Mouse (Mus musculus) cerebellum, adult 2 months (tissue): Measurements from ENCODE around the gene Slc39a13. TPM values are rescaled to one million over a fixed set of nuclear protein-coding genes. Genes with fewer than 3 reads are reported as not detected.
A peak's percentile ranks its signal among the peaks of the same experiment; 100 is the strongest.

Experiments used
- DNase-seq, 2 experiments: peaks; one replicate each; pipeline ENCODE4 v3.0.0; 2021
- H3K27ac ChIP-seq: fragments of 200-500 bp; 2 replicates; pipeline ENCODE4 v1.5.1; 2012; ENCODE audit warnings: low read length, control low read depth, inconsistent platforms; ENCODE audit not compliant: insufficient read depth
- H3K27me3 ChIP-seq: fragments of 200-500 bp; 2 replicates; pipeline ENCODE4 v1.6.1; 2012; ENCODE audit warnings: inconsistent platforms, mild to moderate bottlenecking, low read length, moderate library complexity; ENCODE audit not compliant: control insufficient read depth, insufficient read depth
- H3K4me1 ChIP-seq: fragments of 200-500 bp; 2 replicates; pipeline ENCODE4 v1.6.1; 2011; ENCODE audit warnings: low read length; ENCODE audit not compliant: control insufficient read depth, insufficient read depth
- H3K4me3 ChIP-seq: fragments of 200-500 bp; replicated peaks from 2 replicates; pipeline ENCODE3; 2011; ENCODE audit warnings: mild to moderate bottlenecking, low read depth, low read length, control low read depth; ENCODE audit not compliant: insufficient read depth
- CTCF ChIP-seq: fragments of 200-500 bp; IDR thresholded peaks from 2 replicates; pipeline ENCODE4 v1.5.1; 2011; ENCODE audit warnings: low read depth, mild to moderate bottlenecking, control low read depth, low read length, moderate library complexity, borderline replicate concordance; ENCODE audit not compliant: insufficient read depth
- POLR2A ChIP-seq: fragments of 200-500 bp; IDR thresholded peaks from 2 replicates; pipeline ENCODE4 v1.6.1; 2011; ENCODE audit warnings: low read length, control low read depth, borderline replicate concordance; ENCODE audit not compliant: insufficient read depth
- WGBS: fragments of 180-500 bp; shearing (Covaris S2); methylation state at CpG from one replicate; pipeline ENCODE4 v1.1.7; 2018; 5-methylcytosine and 5-hydroxymethylcytosine counted together
- polyA plus RNA-seq: library from polyadenylated mRNA; depleted of rRNA; stranded (reverse); fragments of >200 nt; gene quantifications from 2 replicates; pipeline ENCODE4 v1.2.3, GENCODE M21; 2012; rRNA removed

Slc39a13 gene
- polyA plus RNA-seq: 93.3 and 97.7 TPM in 2 replicates

GRCm38 (mm10) chr2:91070076-91070800 lies at the start of gene Slc39a13:
Gene Slc39a13, minus strand, starts transcription at chr2:91070417.
- peak within 1 kb of the TSS; percentile 63; the same call in 1 of the 2 replicates for H3K27ac ChIP-seq
- WGBS: 1% methylated on average over 66 of the region's 69 CpGs

GRCm38 (mm10) chr2:91119551-91119950 lies 49.3 kb upstream of the Slc39a13 start:
- Histone ChIP-seq H3K27me3 (no peaks in the 10 kb centered on the region), H3K4me3 (peak overlapping the region; percentile 58), H3K27ac (peak overlapping the region; percentile 94), H3K4me1 (peaks cover 68% of the 10 kb centered on the region)
- TF ChIP-seq CTCF: 0 out of 2 replicates have a peak, but pooled peaks have one; percentile 3
- TF ChIP-seq POLR2A: no peak
- DNase-seq: peak; percentile 95 to 98
- 9% methylated on average over 6 of the region's 6 CpGs for WGBS

More at GRCm38 (mm10) chr2:91070076-91070800, at the start of gene Slc39a13:
- peak; percentile 90 to 96 for DNase-seq
- peaks cover 20% of the 10 kb centered on the region for H3K4me1 ChIP-seq
- H3K4me3 ChIP-seq: peak within 1 kb of the TSS; percentile 91
- TF ChIP-seq POLR2A (peak; percentile 58; the same call in 1 of the 2 replicates), CTCF (peak; percentile 88)
- no peaks in the 10 kb centered on the region for H3K27me3 ChIP-seq

- 9% methylated on average over 19 of the region's 19 CpGs for WGBS
- TF ChIP-seq POLR2A (no peak; the same call in 1 of the 2 replicates), CTCF (no peak)
- Histone ChIP-seq H3K4me3 (peak overlapping the region; percentile 6), H3K27me3 (no peaks in the 10 kb centered on the region), H3K4me1 (peaks cover 63% of the 10 kb centered on the region), H3K27ac (peak overlapping the region; percentile 94)
- peak; percentile 89 to 92 for DNase-seq
Measured at GRCm38 (mm10) chr2:91119061-91119460, 48.8 kb upstream of the Slc39a13 start.

GRCm38 (mm10) chr2:91118647-91119046 lies 48.4 kb upstream of the Slc39a13 start:
- no peak for DNase-seq
- WGBS: 18% methylated on average over 1 of the region's 1 CpGs
- no peak for TF ChIP-seq CTCF
- no peak for TF ChIP-seq POLR2A

GRCm38 (mm10) chr2:91117585-91118275 lies 47.5 kb upstream of the Slc39a13 start, which contains the start of gene Mybpc3:
Gene Mybpc3, plus strand, starts transcription at chr2:91118144.
- peaks cover 53% of the 10 kb centered on the region for H3K4me1 ChIP-seq
- no peak for TF ChIP-seq CTCF
- no peak for TF ChIP-seq POLR2A
- 57% methylated on average over 11 of the region's 11 CpGs for WGBS

More at GRCm38 (mm10) chr2:91118647-91119046, 48.4 kb upstream of the Slc39a13 start:
- peaks cover 60% of the 10 kb centered on the region for H3K4me1 ChIP-seq
- peak overlapping the region; percentile 94 for H3K27ac ChIP-seq
- H3K4me3 ChIP-seq: no peak overlapping the region
- H3K27me3 ChIP-seq: no peaks in the 10 kb centered on the region

GRCm38 (mm10) chr2:91116842-91117241 lies 46.6 kb upstream of the Slc39a13 start:
- H3K4me1 ChIP-seq: peaks cover 45% of the 10 kb centered on the region
- 83% methylated on average over 5 of the region's 5 CpGs for WGBS
- no peak overlapping the region for H3K27ac ChIP-seq
- no peak overlapping the region for H3K4me3 ChIP-seq
- DNase-seq: no peak
- no peaks in the 10 kb centered on the region for H3K27me3 ChIP-seq
- TF ChIP-seq POLR2A: no peak
- TF ChIP-seq CTCF: no peak

More at GRCm38 (mm10) chr2:91117585-91118275, 47.5 kb upstream of the Slc39a13 start, which contains the start of gene Mybpc3:
- peak within 1 kb of the TSS; percentile 94 for H3K27ac ChIP-seq
- no peak for DNase-seq
- no peaks in the 10 kb centered on the region for H3K27me3 ChIP-seq
- no peak within 1 kb of the TSS for H3K4me3 ChIP-seq

- Histone ChIP-seq H3K27me3 (no peaks in the 10 kb centered on the region), H3K4me1 (peaks cover 36% of the 10 kb centered on the region), H3K27ac (no peak overlapping the region), H3K4me3 (no peak overlapping the region)
- TF ChIP-seq POLR2A (no peak), CTCF (no peak)
- no peak for DNase-seq
- 42% methylated on average over 12 of the region's 12 CpGs for WGBS
Measured at GRCm38 (mm10) chr2:91115578-91115970, 45.4 kb upstream of the Slc39a13 start.
